Mouse (Mus musculus) olfactory bulb, adult 2 months (tissue): ENCODE measurements around the gene Pgd.

ENCODE experiments used
- CTCF ChIP-seq: fragments of 200-500 bp; IDR thresholded peaks from 2 replicates; pipeline ENCODE4 v1.5.1; 2012; ENCODE audit warnings: low read depth, mild to moderate bottlenecking, low read length, moderate library complexity; ENCODE audit not compliant: insufficient read depth
- POLR2A ChIP-seq: fragments of 200-500 bp; IDR thresholded peaks from 2 replicates; pipeline ENCODE4 v1.6.1; 2012; ENCODE audit warnings: mild to moderate bottlenecking, low read depth, low read length, moderate library complexity; ENCODE audit not compliant: insufficient read depth

DNA sequence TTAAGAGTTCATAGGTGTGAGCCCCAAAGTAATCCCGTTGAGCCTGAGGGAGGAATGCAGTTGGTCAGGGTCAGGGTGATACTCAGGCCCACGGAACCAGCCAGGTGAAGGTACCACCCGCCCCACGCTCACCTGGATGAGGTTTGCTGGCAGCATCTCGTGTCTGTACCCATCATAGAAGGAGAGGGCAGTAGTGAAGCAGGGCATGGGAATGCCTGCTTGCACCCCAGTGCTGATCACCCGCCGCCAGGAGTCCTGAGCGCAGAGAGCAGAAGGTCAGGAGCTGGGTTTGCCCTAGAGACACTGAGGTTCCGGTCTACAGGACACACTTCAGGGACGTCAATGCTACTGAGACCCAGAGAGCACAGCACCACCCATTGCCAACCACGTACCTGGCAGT lies 15.8 kb downstream of the Pgd start:
- TF ChIP-seq CTCF (no peak), POLR2A (no peak)
